Mouse (Mus musculus) bone marrow macrophage, adult 2 months (primary cell): ENCODE data around the gene Duox2.

Experiments used
- CTCF ChIP-seq: IDR thresholded peaks from 2 replicates; pipeline ENCODE4 v1.5.1; 2012; ENCODE audit warnings: low read depth, mild to moderate bottlenecking, low read length, moderate library complexity
- POLR2A ChIP-seq: IDR thresholded peaks from 2 replicates; pipeline ENCODE4 v1.6.1; 2012; ENCODE audit warnings: mild to moderate bottlenecking, low read depth, low read length, borderline replicate concordance

- TF ChIP-seq POLR2A: no peak
- TF ChIP-seq CTCF: no peak
These were observed 14.2 kb downstream of the Duox2 start for GRCm38 (mm10) chr2:122284091-122284490.
